Mouse (Mus musculus): ENCODE results near the gene Ifna11.

Ifna11 gene

GRCm38 (mm10) chr4:88840058-88840457 is 20.3 kb downstream of the Ifna11 start:
- no peak for DNase-seq (ENCODE audit: low read depth, low spot score)

GRCm38 (mm10) chr4:88841438-88841911 is 21.7 kb downstream of the Ifna11 start, which contains the start of gene Ifna4:
TSS of gene Ifna4 (plus strand) at chr4:88841861.
- no peak for DNase-seq (ENCODE audit: low read depth, low spot score)

GRCm38 (mm10) chr4:88845334-88845733 is 25.6 kb downstream of the Ifna11 start:
- no peak for DNase-seq (ENCODE audit: low read depth, low spot score)

GRCm38 (mm10) chr4:88849698-88850097 is 29.9 kb downstream of the Ifna11 start, which contains the start of gene Ifna1:
TSS of gene Ifna1 (plus strand) at chr4:88850087.
- DNase-seq (ENCODE audit: low read depth, low spot score) = no peak

GRCm38 (mm10) chr4:88851026-88851763 is 31.4 kb downstream of the Ifna11 start:
- DNase-seq (ENCODE audit: low read depth, low spot score) = no peak

- no peak for DNase-seq (ENCODE audit: low read depth, low spot score)
Measured at GRCm38 (mm10) chr4:88859214-88859613, 39.5 kb downstream of the Ifna11 start.

DNA sequence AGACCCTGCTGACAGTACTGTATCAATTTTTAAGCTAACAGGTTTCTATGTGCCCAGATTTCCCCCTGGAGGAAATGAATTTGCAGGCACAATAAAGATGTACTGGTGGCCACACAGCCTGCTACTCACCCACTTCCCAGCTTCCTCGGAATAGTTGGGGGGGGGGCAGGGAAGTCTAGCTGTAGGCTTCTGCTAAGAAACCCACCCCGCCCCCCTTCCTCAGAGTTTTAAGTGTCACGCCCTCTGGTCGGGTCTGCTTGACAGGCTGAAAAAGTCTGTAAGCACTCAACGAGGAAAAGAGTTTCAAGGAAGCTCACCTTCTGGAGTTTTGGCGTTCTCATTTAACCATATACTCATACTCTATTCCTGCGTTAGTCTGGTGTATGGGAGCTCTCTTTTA is 43.5 kb downstream of the Ifna11 start:
- no peak for DNase-seq (ENCODE audit: low read depth, low spot score)

GRCm38 (mm10) chr4:88864599-88864998 is 44.8 kb downstream of the Ifna11 start:
- DNase-seq (ENCODE audit: low read depth, low spot score) = no peak

GRCm38 (mm10) chr4:88865011-88865569 is 45.3 kb downstream of the Ifna11 start:
- DNase-seq (ENCODE audit: low read depth, low spot score) = no peak

DNA sequence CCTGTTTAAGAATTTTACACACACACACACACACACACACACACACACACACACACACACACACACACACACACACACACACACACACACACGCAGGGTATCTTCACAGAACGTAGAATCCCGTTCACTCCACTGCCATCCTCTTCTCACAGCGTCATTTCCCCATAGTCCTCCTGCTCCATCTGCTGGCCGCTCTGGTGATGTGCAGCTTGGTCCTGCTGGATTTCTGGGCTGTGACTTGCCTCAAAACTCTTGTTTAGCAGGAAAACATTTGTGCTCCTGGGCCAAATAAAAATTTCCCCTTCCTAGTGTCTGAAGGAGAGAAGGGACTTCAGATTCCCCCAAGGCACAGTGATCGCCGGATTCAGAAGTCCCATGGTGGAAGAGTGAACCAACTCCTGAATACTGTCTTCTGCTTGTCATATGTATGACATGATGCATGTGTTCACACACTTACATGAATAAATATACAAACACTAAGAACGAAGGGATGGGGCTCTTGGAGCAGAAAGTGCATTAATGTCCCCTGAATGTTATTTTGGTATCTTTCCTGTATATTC is 47.7 kb downstream of the Ifna11 start:
- peak; percentile 65 for DNase-seq (ENCODE audit: low read depth, low spot score)

- DNase-seq (ENCODE audit: low read depth, low spot score) = peak; percentile 27
Measured at GRCm38 (mm10) chr4:88867926-88868911, 48.5 kb downstream of the Ifna11 start.
